Mouse (Mus musculus) lung, postnatal 10 days (tissue): ENCODE measurements around the gene Dohh.
A peak's percentile ranks its signal among the peaks of the same experiment; 100 is the strongest.

Experiments used
- DNase-seq: peaks from one replicate; pipeline ENCODE4 v3.0.0; 2021

The Dohh gene

DNA sequence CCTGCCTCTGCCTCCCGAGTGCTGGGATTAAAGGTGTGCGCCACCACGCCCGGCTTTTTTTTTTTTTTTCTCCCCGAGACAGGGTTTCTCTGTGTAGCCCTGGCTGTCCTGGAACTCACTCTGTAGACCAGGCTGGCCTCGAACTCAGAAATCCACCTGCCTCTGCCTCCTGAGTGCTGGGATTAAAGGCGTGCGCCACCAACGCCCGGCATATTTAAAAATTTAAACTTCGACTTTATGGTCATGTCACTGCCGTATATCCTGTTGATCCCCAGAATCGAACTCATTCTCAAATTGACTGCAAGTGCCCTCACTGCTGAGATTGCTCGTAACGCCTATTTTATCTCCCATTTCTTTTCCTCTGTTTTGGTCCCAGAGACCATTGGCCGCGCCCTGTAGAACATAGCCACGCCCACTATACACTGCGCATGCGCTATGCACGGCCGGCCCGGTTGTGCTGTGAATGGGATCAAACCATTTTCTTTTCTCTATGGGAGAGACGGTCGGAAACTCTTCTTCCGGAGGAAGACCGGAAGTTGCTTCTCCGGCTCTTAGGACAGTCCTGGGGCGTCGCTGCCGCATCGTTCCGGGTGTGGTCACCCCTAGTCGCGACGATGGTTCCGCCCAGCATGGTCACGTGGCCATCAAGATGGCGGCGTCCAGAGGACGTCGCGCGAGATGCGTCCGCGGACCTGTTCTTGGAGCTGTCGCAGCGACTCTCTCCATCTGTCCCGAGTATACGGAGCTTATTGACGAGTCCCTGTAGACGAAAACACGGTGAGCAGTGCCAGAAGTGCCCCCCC is at the start of gene Dohh, which contains the start of gene Gm48551:
Dohh (plus strand) TSS at position 627 of the 803 bp plus-strand sequence.
Gm48551 (plus strand) TSS at position 665 of the 803 bp plus-strand sequence.
- peak; percentile 100 for DNase-seq

- DNase-seq: peak; percentile 77
Observed at GRCm38 (mm10) chr10:81335393-81336340, 48.6 kb upstream of the Dohh start.

DNA sequence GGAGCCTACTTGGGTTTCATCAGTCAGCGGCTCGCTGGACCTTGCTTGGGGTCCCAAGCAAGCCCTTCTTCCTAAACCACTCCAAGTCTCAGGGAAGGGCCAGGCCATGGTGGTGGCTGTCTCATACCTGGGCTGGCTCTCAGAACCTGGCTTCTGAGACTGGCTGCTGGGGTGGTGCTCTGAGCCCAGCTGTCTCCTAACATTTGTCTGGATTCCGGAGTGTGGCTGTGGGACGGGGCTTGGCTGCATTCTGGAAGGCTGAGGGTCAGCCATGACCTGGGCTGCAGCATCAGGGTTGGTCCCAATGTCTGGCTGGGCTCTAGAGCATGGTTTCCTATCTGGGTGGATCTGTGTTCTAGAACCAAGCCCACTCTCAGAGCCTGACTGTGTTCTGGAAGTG is 47.7 kb upstream of the Dohh start:
- DNase-seq: no peak

DNA sequence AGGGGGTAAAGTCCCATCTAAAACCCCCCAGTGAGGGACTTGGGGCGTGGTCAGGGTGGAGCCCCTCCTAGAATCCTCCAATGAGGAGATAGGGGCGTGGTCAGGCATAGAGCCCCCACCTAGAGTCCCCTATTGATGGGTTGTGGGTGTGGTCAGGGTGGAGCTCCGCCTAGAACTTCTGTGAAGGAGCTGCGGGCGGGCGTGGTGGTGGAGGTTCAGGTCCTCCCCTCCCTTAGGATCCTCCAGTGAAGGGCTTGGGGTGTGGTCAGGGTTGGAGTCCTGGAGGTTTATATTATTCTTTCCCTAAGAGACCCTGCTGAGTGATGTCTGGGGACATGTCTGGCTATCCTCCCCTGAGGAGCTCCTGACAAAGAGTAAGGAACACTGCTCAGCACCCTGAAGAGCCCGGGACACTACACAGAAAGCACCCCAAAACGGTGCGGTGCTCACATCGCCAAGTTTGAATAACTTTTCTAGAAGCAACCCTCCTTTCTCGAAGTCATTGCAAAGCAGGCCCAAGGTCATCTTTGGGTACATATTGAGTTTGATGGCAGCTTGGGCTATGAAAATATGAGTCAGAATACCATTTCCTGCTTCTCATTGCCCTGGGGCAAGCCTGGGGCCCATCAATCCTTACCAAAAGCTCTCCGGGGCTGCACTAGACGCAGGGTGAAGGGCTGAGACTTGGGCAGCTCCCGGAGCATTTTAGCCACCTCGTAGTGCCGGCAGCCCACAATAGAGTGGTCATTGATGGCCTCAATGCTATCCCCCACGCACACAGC is 43.5 kb upstream of the Dohh start:
- DNase-seq: peak; percentile 57

DNA sequence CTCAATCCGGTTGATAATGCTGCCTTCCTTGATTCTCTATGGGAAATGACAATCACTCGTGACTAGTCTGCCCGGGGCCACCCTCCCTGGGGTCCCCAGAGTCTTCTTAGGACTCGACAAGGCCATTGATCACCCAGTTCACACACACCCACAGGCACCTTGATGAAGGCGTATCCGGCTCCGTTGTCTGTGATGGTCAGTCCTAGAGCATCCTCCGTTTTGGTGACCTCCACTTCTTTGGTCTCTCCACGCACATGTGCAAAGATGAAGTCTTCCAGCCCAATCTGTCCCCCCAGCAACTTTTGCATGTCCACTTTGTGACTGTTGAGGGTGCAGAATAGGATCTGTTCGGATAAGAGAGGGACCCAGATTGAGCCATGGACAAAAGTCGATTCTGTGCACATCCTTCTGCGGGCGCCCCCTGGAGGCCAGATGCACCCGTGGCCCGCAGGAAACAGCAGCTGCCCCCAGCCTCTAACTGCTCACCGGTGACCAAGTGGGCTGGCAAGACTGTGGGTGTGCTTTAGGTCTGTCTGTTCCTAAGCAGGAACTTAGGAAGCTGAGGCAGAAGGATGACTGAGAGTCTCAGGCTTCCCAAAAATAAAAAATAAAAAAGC is 42.8 kb upstream of the Dohh start:
- peak; percentile 87 for DNase-seq

DNA sequence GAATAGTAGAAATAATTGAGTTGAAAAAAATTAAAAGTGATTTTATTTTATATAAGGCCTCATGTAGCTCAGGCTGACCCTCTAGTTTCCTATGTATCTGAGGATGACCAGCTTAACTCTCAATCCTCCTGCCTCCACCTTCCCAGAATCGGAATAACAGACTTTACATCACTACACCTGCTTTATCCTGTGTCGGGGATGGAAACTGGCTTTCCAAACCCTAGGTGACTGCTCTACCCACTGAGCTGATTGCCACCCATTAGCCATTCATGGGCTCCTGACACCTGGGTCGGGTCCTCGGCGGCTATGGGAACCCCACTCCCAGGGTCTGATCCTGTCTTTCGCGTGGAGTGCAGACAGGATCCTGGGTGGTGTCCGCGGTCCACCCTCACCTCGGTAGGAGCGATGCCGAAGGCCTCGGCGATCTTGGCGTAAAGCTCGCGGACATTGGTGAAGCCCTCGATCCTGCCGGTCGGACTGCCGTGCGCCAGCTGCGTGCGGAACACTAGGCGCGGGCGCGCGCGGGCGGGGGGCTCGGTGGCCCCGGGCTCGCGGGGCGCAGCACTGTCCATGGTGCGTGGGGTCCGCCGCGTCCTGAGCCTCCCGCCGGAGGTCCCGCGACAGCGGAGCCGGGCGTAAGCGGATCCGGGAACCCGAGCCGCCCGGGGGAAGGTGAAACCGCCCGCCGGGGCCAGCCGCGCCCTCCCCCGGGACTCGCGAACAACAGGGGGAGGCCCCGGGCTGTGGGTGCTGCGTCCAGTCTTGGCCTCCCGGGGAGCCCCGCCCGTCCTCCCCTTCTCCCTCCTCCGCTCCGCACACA is 41.3 kb upstream of the Dohh start, which contains the start of gene Gipc3:
Gipc3 (minus strand) TSS at position 581 of the 820 bp plus-strand sequence.
- peak; percentile 46 for DNase-seq

GRCm38 (mm10) chr10:81344421-81345161 is 39.6 kb upstream of the Dohh start:
- DNase-seq: peak; percentile 48

GRCm38 (mm10) chr10:81345162-81345534 is 39.1 kb upstream of the Dohh start:
- DNase-seq: no peak

GRCm38 (mm10) chr10:81346453-81347067 is 37.7 kb upstream of the Dohh start:
- DNase-seq: peak; percentile 80

DNA sequence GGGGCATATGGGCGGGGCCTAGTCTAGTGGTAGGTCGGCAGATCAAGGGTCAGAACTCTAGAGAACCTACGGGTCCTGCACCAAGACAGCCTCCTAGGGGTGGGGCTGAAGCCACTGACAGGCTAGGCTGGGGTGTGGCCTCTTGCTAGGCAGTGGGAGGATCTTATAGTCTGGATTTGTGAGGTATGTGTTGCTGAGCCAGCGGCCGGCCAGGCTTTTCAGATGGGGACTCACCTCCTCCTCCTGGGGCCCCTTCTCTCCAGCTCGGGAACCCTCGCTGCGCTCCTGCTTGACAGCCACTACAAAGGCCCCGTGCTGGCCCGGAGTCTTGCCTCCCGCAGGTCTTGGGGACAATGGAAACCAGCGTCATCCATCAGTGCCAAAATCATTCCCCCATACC is 35.1 kb upstream of the Dohh start:
- peak; percentile 85 for DNase-seq

DNA sequence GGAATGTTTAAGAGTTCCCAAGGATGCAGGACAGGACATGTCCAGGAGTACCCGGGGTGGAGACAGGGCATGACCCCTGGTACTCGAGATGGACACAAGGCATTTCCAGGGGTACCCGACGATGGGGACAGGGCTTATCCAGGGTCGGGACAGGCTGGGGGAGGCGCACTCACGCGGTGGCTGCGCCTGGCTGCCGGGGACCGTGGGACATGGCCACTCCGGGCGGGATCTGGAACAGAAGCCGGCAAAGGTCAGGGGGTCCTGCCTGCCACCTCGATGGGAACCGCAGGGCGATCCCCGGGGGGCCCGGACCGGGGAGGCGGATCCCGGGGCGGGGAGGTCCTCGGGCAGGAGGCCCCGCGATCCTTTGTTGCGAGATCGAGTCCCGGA is 34.3 kb upstream of the Dohh start:
- no peak for DNase-seq

DNA sequence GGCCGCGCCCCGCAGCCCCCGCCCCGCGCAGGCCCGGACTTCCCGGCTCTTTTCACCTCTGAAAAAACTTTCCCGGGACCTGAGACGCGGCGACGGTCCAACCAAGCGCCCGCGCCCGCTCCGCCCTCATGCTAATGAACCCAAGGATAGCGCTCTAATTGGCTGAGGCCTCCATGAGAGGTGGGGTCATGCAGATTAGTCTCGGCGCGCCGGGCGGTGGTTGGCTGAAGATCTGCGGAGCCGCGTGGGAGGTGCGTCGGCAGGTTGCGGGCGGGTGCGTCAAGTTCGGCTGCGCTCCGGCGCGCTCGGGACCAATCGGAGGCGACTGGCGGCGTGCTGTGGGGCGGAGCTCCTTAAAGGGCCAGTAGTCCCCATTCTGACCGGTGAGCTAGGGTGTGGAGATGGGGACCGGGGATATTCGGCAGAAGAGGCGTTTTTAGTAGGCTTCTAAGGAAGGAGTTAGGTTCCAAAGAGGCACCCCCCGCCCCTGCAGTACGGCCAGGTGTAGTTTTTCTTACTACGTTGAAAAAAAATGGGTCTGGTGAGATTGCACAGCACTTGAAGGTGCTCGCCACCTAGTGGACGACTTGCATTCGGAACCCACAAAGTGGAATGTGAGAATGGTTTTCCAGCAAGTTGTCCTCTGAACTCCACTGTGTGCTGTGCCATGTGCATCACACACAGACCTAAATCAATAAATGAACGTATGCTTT is 33.7 kb upstream of the Dohh start, which contains the start of gene Hmg20b:
Hmg20b (minus strand) TSS at position 130 of the 713 bp plus-strand sequence.
- DNase-seq: peak; percentile 100

- peak; percentile 45 for DNase-seq
Observed at GRCm38 (mm10) chr10:81351678-81352291, 32.4 kb upstream of the Dohh start.

- DNase-seq: no peak
Observed at GRCm38 (mm10) chr10:81354738-81355477, 29.3 kb upstream of the Dohh start.

- no peak for DNase-seq
Observed at GRCm38 (mm10) chr10:81355533-81355932, 28.7 kb upstream of the Dohh start.

GRCm38 (mm10) chr10:81356352-81356990 is 27.8 kb upstream of the Dohh start:
- DNase-seq: no peak

- peak; percentile 95 for DNase-seq
Observed at GRCm38 (mm10) chr10:81356991-81357844, 27.0 kb upstream of the Dohh start, which contains the start of gene Mfsd12. Gene Mfsd12, plus strand, starts transcription at chr10:81357491.
